Mouse (Mus musculus): ENCODE results near the gene Pex16.

The Pex16 gene

DNA sequence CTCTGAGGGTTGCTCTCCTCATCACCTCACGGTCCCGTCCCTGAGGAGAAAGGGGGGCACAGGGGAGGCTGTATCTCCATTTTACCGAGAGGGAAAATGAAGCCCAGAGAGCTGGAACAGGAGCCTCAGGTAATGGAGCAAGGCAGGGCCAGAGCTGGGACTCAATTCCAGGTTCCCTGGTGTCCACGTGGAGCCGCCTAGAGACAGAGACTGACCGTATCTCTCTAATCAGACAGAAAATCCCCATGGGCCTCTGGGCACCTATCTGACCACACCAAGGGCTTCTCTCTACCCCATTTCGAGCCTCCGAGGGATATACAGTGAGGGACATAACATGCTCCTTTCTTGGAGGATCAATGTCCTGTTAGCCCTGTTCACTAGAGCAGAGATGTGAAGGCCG is 48.7 kb downstream of the Pex16 start:
- DNase-seq: no peak

DNA sequence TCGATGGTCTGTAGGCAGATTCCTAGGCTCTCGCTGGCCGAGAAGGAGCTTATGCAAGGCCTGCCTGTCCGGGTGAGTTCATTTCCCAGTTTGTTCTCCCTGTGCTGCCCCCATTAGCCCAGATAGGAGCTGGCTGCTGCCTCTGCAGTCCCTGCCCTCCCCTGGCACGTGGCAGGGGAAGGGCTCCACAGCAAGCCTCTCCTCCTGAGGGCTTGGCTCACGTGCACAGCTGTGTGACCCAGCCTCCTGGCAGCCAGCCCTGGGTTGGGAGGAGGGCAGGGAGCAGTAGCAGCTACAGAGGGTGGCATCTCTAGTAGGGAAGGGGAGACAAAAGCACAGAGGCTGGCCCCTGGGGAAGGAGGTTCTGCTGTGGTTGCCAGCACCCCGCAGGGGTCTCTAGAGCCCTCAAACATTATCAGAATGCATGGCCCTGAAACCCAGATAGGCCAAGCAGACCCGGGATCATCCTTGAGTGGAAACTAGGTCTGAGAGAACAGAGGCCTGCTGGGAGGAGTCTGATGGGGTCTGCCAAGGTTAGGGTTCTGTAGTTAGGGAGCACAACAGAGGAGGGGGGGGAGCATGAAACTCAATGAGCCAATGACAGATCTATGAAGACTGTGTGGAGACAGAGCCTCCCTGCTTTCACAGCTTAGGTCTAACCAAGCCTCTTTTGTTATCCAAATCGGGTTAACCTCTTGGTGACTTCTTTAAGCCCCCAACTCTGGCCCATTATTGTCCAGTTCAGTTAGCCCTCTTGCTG is 49.4 kb downstream of the Pex16 start:
- peak; percentile 98 for DNase-seq

GRCm38 (mm10) chr2:92424462-92425308 is 50.2 kb downstream of the Pex16 start:
- no peak for DNase-seq

DNA sequence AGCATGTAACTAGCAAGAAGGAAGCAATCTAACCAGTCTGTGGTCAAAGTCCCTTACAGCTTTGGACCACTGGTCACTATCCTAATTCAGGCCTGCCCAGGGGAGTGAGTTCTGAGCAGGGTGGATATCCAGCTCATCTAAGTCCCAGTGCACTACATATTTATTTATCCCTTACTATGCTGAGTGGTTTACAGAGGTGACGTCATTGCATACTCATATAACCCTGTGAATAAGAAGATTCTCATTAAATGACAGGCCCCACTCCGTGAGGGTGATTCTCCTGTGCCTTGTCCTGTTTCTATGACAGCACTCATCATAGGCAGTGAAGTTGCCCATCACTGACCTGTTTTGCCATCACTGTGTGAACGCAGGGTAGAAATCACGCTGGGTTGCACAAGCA is 50.9 kb downstream of the Pex16 start:
- DNase-seq: no peak

GRCm38 (mm10) chr2:92426426-92426825 is 52.0 kb downstream of the Pex16 start:
- DNase-seq: no peak

- DNase-seq: peak; percentile 85
Measured at GRCm38 (mm10) chr2:92427882-92428281, 53.4 kb downstream of the Pex16 start.

DNA sequence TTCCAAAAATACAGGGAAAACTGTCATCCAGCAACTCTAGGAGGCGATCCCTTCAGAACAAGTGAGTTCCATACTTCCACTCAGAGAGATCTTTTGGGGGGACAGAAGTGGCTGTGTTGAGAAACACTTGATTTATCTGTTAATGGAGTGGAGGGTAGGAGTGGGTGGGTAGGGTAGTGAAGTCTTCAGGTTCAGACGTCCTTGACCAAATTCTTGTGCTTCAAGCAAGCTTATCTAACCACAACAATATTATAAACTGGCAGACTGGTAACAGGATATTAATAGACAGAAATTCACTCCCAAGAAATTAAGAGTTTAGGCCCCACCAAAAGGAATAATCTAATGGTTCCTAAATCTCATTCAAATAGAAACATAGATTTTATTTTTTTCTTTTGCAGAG is 55.6 kb downstream of the Pex16 start:
- DNase-seq: no peak
